Mouse (Mus musculus) CH12.LX (cell line): Measurements from ENCODE around the gene Slc4a10. TPM values are rescaled to one million over a fixed set of nuclear protein-coding genes. Genes with fewer than 3 reads are reported as not detected.

ENCODE experiments used
- DNase-seq: peaks from one replicate; pipeline ENCODE4 v3.0.0-alpha.2; 2013; ENCODE audit errors: extremely low read depth
- H3K27ac ChIP-seq: 2 replicates; pipeline ENCODE4 v1.5.1; 2012; ENCODE audit warnings: low read depth, mild to moderate bottlenecking, control low read depth, moderate library complexity; ENCODE audit not compliant: insufficient read depth
- H3K27me3 ChIP-seq: replicated peaks from 2 replicates; pipeline ENCODE3; 2012; ENCODE audit warnings: inconsistent platforms
- H3K36me3 ChIP-seq, 2 experiments: replicated peaks in 1 of 2; 2 replicates each; pipeline versions ENCODE3 to v1.6.1; 2012; ENCODE audit warnings: inconsistent platforms in 1 of 2, low read length in 1 of 2, mild to moderate bottlenecking in 1 of 2, mixed read lengths in 1 of 2, moderate library complexity in 1 of 2; ENCODE audit not compliant: control insufficient read depth in 1 of 2, insufficient read depth in 1 of 2
- H3K4me1 ChIP-seq, 2 experiments: 2 replicates each; pipeline ENCODE4 v1.6.1; 2012; ENCODE audit warnings: inconsistent platforms in 1 of 2, moderate library complexity in 1 of 2; ENCODE audit not compliant: insufficient read depth in 2 of 2, control insufficient read depth in 1 of 2
- H3K4me2 ChIP-seq: 2 replicates; pipeline ENCODE4 v1.6.1; 2012; ENCODE audit warnings: low read depth, mild to moderate bottlenecking, control low read depth; ENCODE audit not compliant: poor library complexity, insufficient read depth, severe bottlenecking
- H3K4me3 ChIP-seq, 3 experiments: fragments of 150-350 bp in 1 of 3; sonication (generic) in 1 of 3; replicated peaks in 1 of 3; 2 replicates each; pipeline versions ENCODE3 to v1.5.1; 2011 to 2012; ENCODE audit warnings: low read depth in 2 of 3, low read length in 2 of 3, mild to moderate bottlenecking in 2 of 3, moderate library complexity in 2 of 3, control low read depth in 1 of 3, improper control_type of control experiment in 1 of 3, inconsistent platforms in 1 of 3, mixed read lengths in 1 of 3; ENCODE audit not compliant: poor library complexity in 1 of 3
- H3K79me2 ChIP-seq: replicated peaks from 2 replicates; pipeline ENCODE4 v1.6.1; 2012; ENCODE audit warnings: mild to moderate bottlenecking, moderate library complexity; ENCODE audit not compliant: control insufficient read depth, poor library complexity, insufficient read depth, severe bottlenecking; ENCODE audit errors: extremely low read depth
- H3K9ac ChIP-seq: 2 replicates; pipeline ENCODE4 v1.6.1; 2012; ENCODE audit warnings: low read depth, mild to moderate bottlenecking, control low read depth, moderate library complexity; ENCODE audit not compliant: insufficient read depth
- H3K9me3 ChIP-seq: replicated peaks from 2 replicates; pipeline ENCODE3; 2012; ENCODE audit warnings: low read length, inconsistent platforms, mixed read lengths
- BHLHE40 ChIP-seq: IDR thresholded peaks from 2 replicates; pipeline ENCODE4 v1.6.1; 2011; ENCODE audit warnings: mild to moderate bottlenecking, low read depth, low read length, improper control_type of control experiment
- CHD1 ChIP-seq: IDR thresholded peaks from 2 replicates; pipeline ENCODE4 v1.6.1; 2012; ENCODE audit warnings: low read depth, low read length, improper control_type of control experiment, inconsistent platforms
- CHD2 ChIP-seq: IDR thresholded peaks from 2 replicates; pipeline ENCODE4 v1.6.1; 2011; ENCODE audit warnings: low read length, improper control_type of control experiment
- ELF1 ChIP-seq: IDR thresholded peaks from 2 replicates; pipeline ENCODE4 v1.6.1; 2014; ENCODE audit warnings: low read depth, mild to moderate bottlenecking, inconsistent platforms, low read length, improper control_type of control experiment
- GABPA ChIP-seq: IDR thresholded peaks from 2 replicates; pipeline ENCODE4 v1.6.1; 2012; ENCODE audit warnings: low read depth, low read length, improper control_type of control experiment, inconsistent platforms; ENCODE audit not compliant: insufficient replicate concordance
- IRF4 ChIP-seq: IDR thresholded peaks from 2 replicates; pipeline ENCODE4 v1.6.1; 2014; ENCODE audit warnings: low read depth, mild to moderate bottlenecking, inconsistent platforms, low read length, improper control_type of control experiment
- JUN ChIP-seq: IDR thresholded peaks from 2 replicates; pipeline ENCODE4 v1.6.1; 2011; ENCODE audit warnings: low read depth, mild to moderate bottlenecking, low read length, improper control_type of control experiment, moderate library complexity; ENCODE audit not compliant: insufficient read depth
- JUND ChIP-seq: conservative IDR thresholded peaks from 2 replicates; pipeline ENCODE4 v1.6.1; 2011; ENCODE audit warnings: low read depth, low read length, improper control_type of control experiment
- KAT2A ChIP-seq: IDR thresholded peaks from 2 replicates; pipeline ENCODE4 v1.6.1; 2012; ENCODE audit warnings: low read length, improper control_type of control experiment, inconsistent platforms; ENCODE audit not compliant: insufficient replicate concordance
- MAFK ChIP-seq: IDR thresholded peaks from 2 replicates; pipeline ENCODE4 v1.6.1; 2011; ENCODE audit warnings: low read length, improper control_type of control experiment; ENCODE audit not compliant: insufficient replicate concordance
- MAX ChIP-seq: IDR thresholded peaks from 2 replicates; pipeline ENCODE4 v1.6.1; 2011; ENCODE audit warnings: low read length, improper control_type of control experiment
- MAZ ChIP-seq: IDR thresholded peaks from 2 replicates; pipeline ENCODE4 v1.6.1; 2012; ENCODE audit warnings: low read depth, mild to moderate bottlenecking, inconsistent platforms, low read length, improper control_type of control experiment, moderate library complexity
- NRF1 ChIP-seq: IDR thresholded peaks from 2 replicates; pipeline ENCODE4 v1.6.1; 2014; ENCODE audit warnings: low read depth, mild to moderate bottlenecking, inconsistent platforms, low read length, improper control_type of control experiment, moderate library complexity
- PAX5 ChIP-seq: IDR thresholded peaks from 2 replicates; pipeline ENCODE4 v1.6.1; 2012; ENCODE audit warnings: low read length, inconsistent platforms, mixed read lengths
- POLR2A ChIP-seq: IDR thresholded peaks from 2 replicates; pipeline ENCODE4 v1.6.1; 2011; ENCODE audit warnings: low read depth, mild to moderate bottlenecking, improper control_type of control experiment, low read length
- POLR2AphosphoS2 ChIP-seq: IDR thresholded peaks from 2 replicates; pipeline ENCODE4 v1.6.1; 2011; ENCODE audit warnings: low read depth, low read length, improper control_type of control experiment
- RAD21 ChIP-seq: IDR thresholded peaks from 2 replicates; pipeline ENCODE4 v1.6.1; 2011; ENCODE audit warnings: low read depth, mild to moderate bottlenecking, low read length, improper control_type of control experiment, moderate library complexity
- RCOR1 ChIP-seq: conservative IDR thresholded peaks from 2 replicates; pipeline ENCODE4 v1.6.1; 2012; ENCODE audit warnings: low read depth, mild to moderate bottlenecking, inconsistent platforms, low read length, improper control_type of control experiment
- SIN3A ChIP-seq: IDR thresholded peaks from 2 replicates; pipeline ENCODE4 v1.6.1; 2012; ENCODE audit warnings: low read length, improper control_type of control experiment, inconsistent platforms
- TBP ChIP-seq: conservative IDR thresholded peaks from 2 replicates; pipeline ENCODE4 v1.6.1; 2011; ENCODE audit warnings: low read depth, low read length, improper control_type of control experiment
- UBTF ChIP-seq: IDR thresholded peaks from 2 replicates; pipeline ENCODE4 v1.6.1; 2012; ENCODE audit warnings: low read depth, mild to moderate bottlenecking, inconsistent platforms, low read length, improper control_type of control experiment, moderate library complexity
- USF1 ChIP-seq: IDR thresholded peaks from 2 replicates; pipeline ENCODE4 v1.6.1; 2014; ENCODE audit warnings: low read depth, mild to moderate bottlenecking, inconsistent platforms, low read length, improper control_type of control experiment
- ZC3H11A ChIP-seq: IDR thresholded peaks from 2 replicates; pipeline ENCODE4 v1.6.1; 2012; ENCODE audit warnings: low read depth, mild to moderate bottlenecking, inconsistent platforms, low read length, improper control_type of control experiment
- ZNF384 ChIP-seq: IDR thresholded peaks from 2 replicates; pipeline ENCODE4 v1.6.1; 2012; ENCODE audit warnings: low read depth, low read length, improper control_type of control experiment, inconsistent platforms
- dilution Hi-C: fragments of 300-500 bp; cut with MboI; formaldehyde crosslinking; loops from 2 replicates; pipeline ENCODE4 v1.14.3; 2020; ENCODE audit warnings: low sequenced_read_pairs; ENCODE audit not compliant: extremely low pct_unique_long_range_greater_than_20kb, extremely low pct_ligation_motif_present
- in situ Hi-C: fragments of 300-500 bp; cut with MboI; formaldehyde crosslinking; loops from 3 replicates; pipeline ENCODE4 v1.14.3; 2019; ENCODE audit warnings: low sequenced_read_pairs, low pct_ligation_motif_present, low pct_unique_long_range_greater_than_20kb, mixed read lengths
- polyA plus RNA-seq: library from polyadenylated mRNA; unstranded; fragments of >175 nt; gene quantifications from 2 replicates; pipeline ENCODE4 v1.2.1, GENCODE M21; 2012; ENCODE audit warnings: low read depth; ENCODE audit not compliant: insufficient read length
- total RNA-seq, 2 experiments: library from RNA; depleted of rRNA; stranded (reverse); fragments of 300-350 nt in 1 of 2; fragments of >200 nt in 1 of 2; gene quantifications; 2 replicates each; pipeline ENCODE4 v1.2.3; 2012 to 2014

Slc4a10 gene
- total and polyA plus RNA-seq, 3 experiments: not detected

DNA sequence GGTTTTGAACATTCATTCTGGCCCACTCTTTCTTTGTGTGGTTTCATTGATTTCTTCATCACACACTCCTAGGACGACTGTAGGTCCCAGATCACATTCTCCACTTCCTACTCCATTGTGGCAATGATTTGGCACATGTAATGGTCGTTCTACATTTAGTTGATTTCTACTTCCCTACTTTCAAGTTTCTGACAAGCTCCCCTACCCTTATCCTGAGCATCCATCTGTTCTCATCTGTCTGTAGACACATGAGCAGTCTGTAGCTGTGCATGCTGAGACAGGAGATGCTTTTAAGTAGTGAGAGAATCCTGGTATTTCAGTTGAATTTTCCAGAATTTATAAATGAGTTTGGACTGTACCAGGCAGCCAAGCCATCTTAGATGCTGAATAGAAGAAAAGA, 270.7 kb downstream of the Slc4a10 start:
- no peaks in the 10 kb centered on the region for H3K4me1 ChIP-seq
- no peak for DNase-seq
- no peak overlapping the region for H3K4me2 ChIP-seq
- no peaks in the 10 kb centered on the region for H3K36me3 ChIP-seq
- no peak overlapping the region for H3K9ac ChIP-seq
- H3K27ac ChIP-seq: no peak overlapping the region
- H3K4me3 ChIP-seq: no peak overlapping the region
- TF ChIP-seq MAZ: no peak
- TF ChIP-seq TBP: no peak
- no peak for TF ChIP-seq CHD2
- no peak for TF ChIP-seq RAD21
- TF ChIP-seq POLR2AphosphoS2: no peak
- TF ChIP-seq RCOR1: no peak
- no peak for TF ChIP-seq PAX5
- TF ChIP-seq USF1: no peak
- no peak for TF ChIP-seq GABPA
- TF ChIP-seq JUN: no peak
- no peak for TF ChIP-seq ELF1
- TF ChIP-seq MAFK: no peak
- TF ChIP-seq ZC3H11A: no peak
- no peak for TF ChIP-seq KAT2A
- TF ChIP-seq JUND: no peak
- no peak for TF ChIP-seq BHLHE40
- TF ChIP-seq SIN3A: no peak
- TF ChIP-seq UBTF: no peak
- H3K9me3 ChIP-seq: no peaks in the 10 kb centered on the region
- in situ Hi-C loops: no loop called here
- H3K79me2 ChIP-seq: no peaks in the 10 kb centered on the region
- dilution Hi-C loops: no loop called here
- no peaks in the 10 kb centered on the region for H3K27me3 ChIP-seq

DNA sequence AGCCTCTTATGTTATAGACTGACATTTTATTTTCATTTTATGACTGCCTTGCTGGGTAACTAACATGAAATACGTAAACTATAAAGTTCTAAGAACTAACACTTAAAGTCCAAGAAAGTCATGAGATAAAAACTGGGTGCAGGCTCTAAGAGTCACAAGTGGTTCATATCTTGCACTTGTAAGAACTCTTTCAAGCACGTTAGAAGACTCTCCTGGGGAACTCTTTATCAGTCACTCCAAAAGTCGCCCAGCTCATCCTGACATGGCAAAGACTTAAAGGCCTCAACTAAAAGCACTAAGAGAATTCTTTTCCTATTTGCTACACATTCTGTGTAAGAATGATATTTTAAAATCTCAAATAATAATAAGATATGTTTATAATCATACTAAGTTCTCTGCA, 273.2 kb downstream of the Slc4a10 start:
- no peaks in the 10 kb centered on the region for H3K36me3 ChIP-seq
- no peak for DNase-seq
- H3K4me2 ChIP-seq: no peak overlapping the region
- no peak overlapping the region for H3K27ac ChIP-seq
- dilution Hi-C loops: no loop called here
- no peak overlapping the region for H3K4me3 ChIP-seq
- TF ChIP-seq RAD21 (no peak), NRF1 (no peak), BHLHE40 (no peak), CHD2 (no peak), POLR2A (no peak), ELF1 (no peak), TBP (no peak), USF1 (no peak), ZNF384 (no peak), MAX (no peak), MAFK (no peak), IRF4 (no peak), SIN3A (no peak), CHD1 (no peak)
- peaks cover 0 to 6% of the 10 kb centered on the region in 2 experiments; a peak in 1 of 4 replicates for H3K4me1 ChIP-seq
- no peaks in the 10 kb centered on the region for H3K79me2 ChIP-seq
- no peaks in the 10 kb centered on the region for H3K27me3 ChIP-seq
- H3K9me3 ChIP-seq: no peaks in the 10 kb centered on the region
- H3K9ac ChIP-seq: no peak overlapping the region
- in situ Hi-C loops: no loop called here
